Mouse (Mus musculus): ENCODE results near the gene Arhgap24. TPM values are rescaled to one million over a fixed set of nuclear protein-coding genes. Genes with fewer than 3 reads are reported as not detected.
"Not testable (repeated sequence)": the region's sequence is repeated elsewhere in the genome, so short reads cannot be mapped to it uniquely, and the experiment has no call there.

Arhgap24 gene
- polyA plus RNA-seq, 3 experiments from 2014 or later = 0.29 to 3.2 (median 2.4) TPM

DNA sequence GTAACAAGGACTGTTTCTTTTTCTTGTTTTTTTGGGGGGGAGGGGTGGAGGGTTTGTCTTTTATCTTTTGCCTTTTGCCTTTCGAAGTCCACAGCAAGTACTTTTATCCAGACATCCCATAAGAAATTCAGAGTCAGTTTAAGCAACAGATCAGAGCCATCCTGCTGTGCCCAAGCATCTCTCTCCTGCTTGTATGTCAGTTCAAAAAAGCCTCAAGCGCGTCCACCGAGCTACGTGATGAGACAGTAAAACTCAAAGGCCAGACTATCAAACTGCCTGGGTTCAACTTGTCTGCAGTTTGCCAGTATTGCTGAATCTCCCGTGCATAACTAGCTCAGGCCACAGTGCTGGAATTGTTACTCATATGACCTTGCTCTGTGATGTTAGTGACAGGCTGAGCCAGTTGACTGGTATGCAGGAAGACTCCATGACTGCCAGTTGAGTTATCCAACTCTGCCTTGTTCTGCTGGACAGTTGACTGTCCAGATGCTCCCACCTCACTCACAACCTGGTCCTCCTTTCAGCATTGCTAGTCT, 418.6 kb downstream of the Arhgap24 start:
- no peak for ATAC-seq

DNA sequence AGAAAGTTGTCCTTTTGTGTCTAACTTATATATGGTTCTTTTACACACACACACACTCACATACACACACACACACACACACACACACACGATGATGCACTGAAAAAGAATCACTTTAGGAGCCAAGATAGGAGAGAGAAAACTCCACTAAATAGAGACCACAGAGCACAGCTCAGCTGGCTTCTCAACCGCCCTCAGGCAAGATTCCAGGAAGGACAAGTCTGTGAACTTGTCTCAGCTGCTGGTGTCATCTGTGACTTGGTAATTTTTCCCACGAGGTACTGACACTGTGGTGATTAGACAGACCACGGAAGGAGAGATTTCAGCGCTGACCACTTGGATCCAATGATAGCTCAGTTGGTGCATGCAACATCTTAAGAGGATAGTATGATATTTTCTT, 420.0 kb downstream of the Arhgap24 start:
- ATAC-seq = no peak

DNA sequence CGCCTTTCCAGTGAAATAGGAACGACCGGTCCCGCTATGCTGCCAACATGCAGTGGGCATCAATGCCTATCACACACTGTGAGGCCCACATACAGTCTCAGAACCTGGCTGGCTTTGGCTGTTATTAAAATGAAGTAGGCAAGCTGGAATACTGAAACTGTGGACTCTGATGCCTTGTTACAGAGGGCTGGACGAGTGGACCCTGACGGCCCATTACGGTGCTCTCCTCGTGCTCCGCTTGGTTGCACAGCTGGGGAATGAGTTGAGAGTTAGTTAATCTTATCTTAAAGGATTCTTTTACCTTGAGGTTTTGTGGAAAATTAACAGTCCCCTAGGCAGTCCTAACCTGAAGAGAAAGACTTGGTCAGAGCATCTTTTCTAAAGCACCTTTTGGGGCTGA, 422.3 kb downstream of the Arhgap24 start:
- no peak for ATAC-seq

DNA sequence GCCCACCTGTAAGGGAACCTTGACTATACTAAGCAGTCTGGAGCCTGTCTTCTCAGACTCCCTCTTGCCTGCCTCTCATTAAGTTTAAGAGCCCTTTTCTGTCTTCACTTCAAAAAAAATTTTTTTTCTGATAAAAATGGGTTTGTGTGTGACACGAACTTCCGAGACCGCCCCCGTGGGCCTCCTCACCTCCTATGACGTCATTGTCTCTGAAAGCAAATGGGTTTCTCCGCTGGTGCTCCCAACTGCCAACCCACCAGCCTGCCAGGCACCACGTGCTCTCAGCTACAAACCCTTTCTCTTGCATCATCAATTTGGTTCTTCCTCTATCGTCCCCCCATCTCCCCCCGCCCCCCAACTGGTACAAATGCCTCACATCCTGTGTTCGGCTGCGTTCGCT, 422.9 kb downstream of the Arhgap24 start:
- ATAC-seq = no peak

DNA sequence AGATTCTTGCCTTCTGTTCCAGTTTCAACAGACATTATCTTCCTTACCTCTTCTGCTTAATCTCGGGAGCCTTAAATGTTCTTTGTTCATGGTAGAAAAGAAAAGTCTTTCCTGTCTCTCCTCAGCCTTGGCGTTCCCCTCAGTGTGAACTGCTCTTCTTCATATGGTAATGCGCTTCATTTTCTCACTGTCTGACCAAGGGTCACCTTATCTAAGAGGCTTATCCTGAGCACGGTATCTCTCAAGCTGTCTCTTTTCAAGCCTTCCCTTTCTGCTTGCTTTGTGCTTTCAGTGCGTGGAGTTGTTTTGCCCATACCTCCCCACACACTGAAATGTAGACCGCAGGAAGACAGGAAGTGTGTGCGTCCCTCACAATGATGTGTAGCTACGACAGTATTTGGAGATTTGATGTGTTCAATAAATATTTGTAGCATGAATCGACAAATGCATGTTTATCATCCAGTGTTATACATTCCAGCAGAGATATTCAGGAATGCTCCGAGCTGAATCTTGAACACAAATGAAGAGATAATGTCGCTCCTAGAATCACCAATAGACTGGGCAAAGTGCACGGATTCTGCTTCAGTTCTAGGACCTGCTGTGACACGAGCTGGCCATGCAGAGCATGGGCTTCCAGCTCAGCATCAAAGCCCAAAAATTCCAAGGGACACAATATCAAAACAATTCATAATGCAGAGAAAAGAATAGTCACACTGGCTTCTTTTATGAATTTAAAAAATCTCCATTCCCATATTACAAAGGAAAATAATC, 424.4 kb downstream of the Arhgap24 start:
- no peak for ATAC-seq

DNA sequence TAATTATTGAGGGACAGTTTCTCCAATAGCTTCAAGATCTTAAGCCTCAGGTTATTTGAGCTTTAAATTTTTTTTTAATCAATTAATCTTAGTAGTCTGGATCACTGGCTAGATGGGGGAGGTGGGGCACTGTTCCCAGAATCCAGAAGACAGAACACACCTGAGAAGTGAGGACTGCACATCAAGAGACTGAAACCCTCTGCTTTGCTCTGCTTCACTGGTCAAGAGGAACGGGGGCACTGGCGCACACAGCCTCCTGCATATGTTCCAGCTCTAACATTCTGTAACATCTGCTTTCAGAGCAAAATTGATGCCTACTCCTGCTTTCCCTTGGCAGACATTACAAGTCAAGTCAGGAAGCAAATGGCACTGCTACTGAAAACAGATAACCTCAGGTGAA, 439.0 kb downstream of the Arhgap24 start:
- ATAC-seq = no peak

DNA sequence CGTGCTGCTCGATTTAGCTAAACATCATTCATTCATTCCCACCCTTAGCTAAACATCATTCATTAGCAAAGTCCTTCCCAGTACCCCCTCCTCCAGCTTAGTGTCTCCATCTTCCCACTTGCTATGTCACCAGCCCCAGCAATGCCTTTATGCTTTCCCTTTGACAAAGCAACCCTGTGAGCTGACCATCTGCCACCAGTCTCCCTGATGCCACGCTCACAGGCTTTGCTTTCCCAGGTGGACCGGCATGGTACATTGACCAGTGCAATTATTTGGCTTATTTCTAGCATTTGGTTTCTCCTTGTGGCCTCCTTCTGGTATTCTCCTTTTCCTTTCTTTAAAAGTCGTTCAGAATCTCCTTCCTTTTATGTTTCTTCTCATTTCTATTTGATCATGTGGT, 445.6 kb downstream of the Arhgap24 start:
- no peak for ATAC-seq

DNA sequence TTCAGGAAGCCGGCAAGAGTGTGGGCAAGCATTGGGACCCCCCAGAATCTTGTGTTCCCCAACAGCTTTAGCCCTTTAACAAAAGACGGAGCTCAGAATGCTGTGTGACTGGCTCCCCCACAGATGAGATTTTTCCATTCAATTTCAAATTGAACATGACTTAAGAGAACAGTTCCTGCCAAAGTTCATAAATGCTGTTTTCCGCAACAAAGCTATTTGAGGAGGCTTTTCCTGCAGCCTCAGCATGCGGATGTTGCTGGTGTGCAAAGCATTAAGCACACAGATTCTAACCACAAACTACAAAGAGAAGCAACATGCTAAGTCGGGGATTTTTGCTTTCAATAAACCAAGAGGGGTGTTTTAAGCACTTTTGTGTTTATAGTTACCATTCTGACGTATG, 449.0 kb downstream of the Arhgap24 start:
- ATAC-seq = no peak

DNA sequence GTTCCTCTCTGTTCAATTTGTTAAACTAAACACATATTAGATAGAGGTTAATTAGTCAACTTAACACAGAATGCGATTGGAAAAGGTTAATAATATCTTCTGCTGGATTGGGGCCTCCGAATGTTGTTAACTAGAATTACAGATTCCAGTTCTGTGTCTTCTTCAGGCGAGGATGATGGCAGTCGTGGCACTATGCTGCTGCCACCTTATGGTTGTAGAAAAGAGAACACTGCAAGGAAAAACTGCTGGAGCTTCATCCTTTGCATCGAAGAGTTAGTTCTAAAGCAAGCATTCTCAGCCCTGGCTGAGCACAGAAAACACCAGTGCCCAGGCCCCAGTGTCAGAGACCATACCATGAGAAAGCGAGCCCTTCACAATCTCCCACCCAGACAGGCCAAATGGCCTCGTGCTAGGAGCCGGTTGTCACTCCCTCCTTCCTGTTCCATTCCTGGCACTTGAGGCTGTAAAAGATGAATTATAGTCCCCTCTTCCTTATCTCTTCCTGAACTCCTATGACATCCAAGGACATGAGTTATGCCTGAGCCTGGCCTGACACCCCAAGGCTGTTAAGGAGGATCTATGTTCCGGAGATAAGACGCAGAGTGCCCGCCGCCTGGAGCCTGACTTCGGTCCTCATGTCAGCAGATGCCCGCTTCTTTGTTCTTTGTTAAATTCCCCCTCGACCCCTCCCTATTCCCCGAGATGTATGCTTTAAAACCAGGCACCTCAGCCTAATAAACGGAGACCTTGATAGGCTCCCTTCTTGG, 462.9 kb downstream of the Arhgap24 start:
- ATAC-seq = not testable (repeated sequence)

DNA sequence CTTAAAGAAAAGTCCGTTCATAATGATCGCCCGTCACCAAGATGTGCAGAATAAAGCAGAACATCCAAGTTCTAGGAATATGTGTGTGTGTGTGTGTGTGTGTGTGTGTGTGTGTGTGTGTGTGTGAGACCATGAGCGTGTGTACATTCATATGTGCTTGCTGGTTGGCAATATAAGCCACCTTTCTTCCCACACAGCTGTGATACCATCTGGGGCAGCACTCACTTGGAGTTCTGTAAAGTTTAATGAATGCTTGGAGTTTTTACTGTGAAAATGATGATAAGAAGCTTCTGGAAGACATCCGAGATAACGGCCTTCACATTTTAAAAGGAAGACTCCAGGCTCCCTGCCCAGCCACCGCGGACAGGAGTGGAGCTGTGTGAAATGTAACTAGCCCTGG, 465.4 kb downstream of the Arhgap24 start:
- ATAC-seq = no peak

DNA sequence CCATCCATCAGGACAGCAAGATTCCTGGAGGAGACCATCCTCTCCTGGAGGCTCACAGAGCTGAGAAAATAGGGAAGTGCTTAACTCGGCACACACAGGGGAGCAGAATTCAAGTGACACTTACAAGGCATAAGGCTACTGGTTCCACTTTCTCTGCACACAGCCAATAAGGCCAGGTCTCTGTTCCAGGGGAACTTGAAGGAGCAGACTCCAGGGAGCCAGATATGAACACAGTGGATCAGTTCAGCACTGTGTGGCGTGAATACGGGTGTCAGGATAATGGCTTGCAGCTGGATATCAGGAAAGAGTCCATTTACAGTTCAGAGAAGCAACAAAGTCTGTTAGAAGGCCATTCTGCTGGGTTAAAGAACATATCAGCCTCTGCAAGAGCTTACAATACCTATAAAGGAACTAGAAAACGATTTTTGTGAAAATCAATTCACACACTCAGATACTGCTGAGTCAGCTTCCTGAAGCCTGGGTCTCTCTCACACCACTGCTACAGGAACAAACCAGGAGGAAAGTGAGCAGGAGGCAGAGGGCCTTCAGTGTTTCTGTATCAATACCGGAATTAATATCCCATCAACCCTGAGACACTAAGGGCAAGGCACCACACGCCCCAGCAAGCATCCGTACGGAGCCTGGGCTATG, 466.0 kb downstream of the Arhgap24 start:
- ATAC-seq = no peak
